Mouse (Mus musculus) kidney, adult 2 months (tissue): ENCODE results near the gene Ano3.

ENCODE experiments used
- CTCF ChIP-seq: fragments of 200-500 bp; conservative IDR thresholded peaks from 2 replicates; pipeline ENCODE4 v1.5.1; 2011; ENCODE audit warnings: low read depth, mild to moderate bottlenecking, control low read depth, low read length, moderate library complexity, mixed read lengths; ENCODE audit not compliant: insufficient read depth, insufficient read length
- POLR2A ChIP-seq: fragments of 200-500 bp; IDR thresholded peaks from one replicate; pipeline ENCODE4 v1.6.1; 2011; ENCODE audit warnings: low read depth, low read length, control low read depth

- TF ChIP-seq CTCF (no peak), POLR2A (no peak)
These were observed 306.4 kb downstream of the Ano3 start for GRCm38 (mm10) chr2:110644358-110644757.
